Mouse (Mus musculus) liver (tissue): ENCODE results near the gene Dok5.

Source experiments
- DNase-seq: peaks from one replicate; pipeline ENCODE4 v3.0.0-alpha.2; 2020; ENCODE audit warnings: mixed read lengths

Gene Dok5

DNA sequence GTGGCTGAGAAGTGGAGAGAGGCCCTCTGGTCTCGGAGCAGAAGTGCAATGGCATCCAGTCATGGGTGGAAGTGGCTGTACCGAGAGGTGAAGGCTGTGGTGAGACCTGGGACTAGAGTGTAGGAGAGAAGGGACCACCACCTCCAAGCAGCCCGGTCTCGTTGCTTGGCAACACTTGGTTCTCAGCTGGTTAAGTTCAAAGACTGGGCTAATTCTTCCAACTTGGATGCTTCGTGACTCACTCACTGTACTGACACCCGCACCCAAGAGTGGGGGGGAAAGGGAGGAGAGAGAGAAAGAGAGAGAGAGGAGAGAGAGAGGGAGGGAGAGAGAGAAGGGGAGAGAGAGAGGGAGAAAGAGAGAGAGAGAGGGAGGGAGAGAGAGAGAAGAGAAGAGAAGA lies 133.2 kb downstream of the Dok5 start:
- no peak for DNase-seq

GRCm38 (mm10) chr2:170870566-170870965 lies 139.0 kb downstream of the Dok5 start:
- DNase-seq: no peak

- DNase-seq: no peak
These were observed 139.9 kb downstream of the Dok5 start for GRCm38 (mm10) chr2:170871469-170871868.

- DNase-seq: peak; percentile 68
These were observed 141.8 kb downstream of the Dok5 start for GRCm38 (mm10) chr2:170873382-170873781.

GRCm38 (mm10) chr2:170877515-170877914 lies 145.9 kb downstream of the Dok5 start:
- DNase-seq: peak; percentile 69

- no peak for DNase-seq
These were observed 146.3 kb downstream of the Dok5 start for GRCm38 (mm10) chr2:170877936-170878335.

- no peak for DNase-seq
These were observed 152.7 kb downstream of the Dok5 start for GRCm38 (mm10) chr2:170884209-170884801.

DNA sequence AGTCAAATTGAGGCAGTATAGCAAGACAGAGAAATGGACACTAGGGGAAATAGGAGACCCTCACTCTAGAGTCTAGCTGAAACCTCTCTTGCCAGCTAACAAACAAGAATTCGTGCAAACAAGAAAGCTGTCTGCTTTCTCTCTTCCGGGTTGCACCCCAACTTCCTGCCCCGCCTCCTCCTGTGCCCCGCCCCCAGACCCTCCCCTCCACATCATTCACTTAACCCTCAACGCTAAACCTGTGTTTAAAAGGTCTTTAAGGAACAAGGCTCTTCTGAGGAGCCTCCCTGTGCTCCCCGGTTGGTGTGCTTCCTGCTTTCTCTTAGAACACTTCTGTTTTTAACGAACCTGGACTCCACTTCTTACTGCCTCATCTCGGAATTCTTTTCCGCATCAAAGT lies 156.4 kb downstream of the Dok5 start:
- DNase-seq: no peak

GRCm38 (mm10) chr2:170895096-170895495 lies 163.5 kb downstream of the Dok5 start:
- DNase-seq: no peak

GRCm38 (mm10) chr2:170902204-170903028 lies 170.8 kb downstream of the Dok5 start:
- DNase-seq: no peak

DNA sequence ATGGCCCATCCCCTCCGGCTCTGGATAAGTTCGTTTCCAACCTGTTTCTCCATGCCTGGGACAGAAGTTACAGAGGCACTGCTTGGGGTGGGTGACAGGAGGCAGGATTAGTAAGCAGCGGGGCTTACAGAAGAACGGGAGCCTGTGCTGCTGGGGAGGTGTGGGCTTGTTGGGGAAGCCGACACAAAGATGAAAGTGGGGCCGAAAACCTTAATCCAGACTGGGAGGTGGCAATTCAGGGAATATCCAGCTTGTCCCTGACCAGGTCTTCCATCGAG lies 171.4 kb downstream of the Dok5 start:
- no peak for DNase-seq

DNA sequence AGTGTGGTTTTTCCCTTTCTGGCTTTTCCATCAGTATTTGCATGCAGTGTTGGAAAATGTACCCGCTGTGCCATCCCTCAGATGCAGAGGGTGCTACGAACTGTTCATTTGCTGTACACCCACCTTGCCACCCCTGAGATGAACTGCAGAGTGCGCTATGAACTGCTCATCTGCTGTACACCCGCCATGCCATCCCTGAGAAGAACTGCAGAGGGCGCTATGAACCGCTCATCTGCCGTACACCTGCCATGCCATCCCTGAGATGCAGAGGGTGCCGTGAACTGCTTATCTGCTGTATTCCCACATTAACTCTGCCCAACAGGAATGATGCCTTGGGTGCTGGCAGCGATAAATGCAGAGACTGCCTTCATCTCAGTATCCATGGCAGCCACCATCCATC lies 171.8 kb downstream of the Dok5 start:
- DNase-seq: no peak

DNA sequence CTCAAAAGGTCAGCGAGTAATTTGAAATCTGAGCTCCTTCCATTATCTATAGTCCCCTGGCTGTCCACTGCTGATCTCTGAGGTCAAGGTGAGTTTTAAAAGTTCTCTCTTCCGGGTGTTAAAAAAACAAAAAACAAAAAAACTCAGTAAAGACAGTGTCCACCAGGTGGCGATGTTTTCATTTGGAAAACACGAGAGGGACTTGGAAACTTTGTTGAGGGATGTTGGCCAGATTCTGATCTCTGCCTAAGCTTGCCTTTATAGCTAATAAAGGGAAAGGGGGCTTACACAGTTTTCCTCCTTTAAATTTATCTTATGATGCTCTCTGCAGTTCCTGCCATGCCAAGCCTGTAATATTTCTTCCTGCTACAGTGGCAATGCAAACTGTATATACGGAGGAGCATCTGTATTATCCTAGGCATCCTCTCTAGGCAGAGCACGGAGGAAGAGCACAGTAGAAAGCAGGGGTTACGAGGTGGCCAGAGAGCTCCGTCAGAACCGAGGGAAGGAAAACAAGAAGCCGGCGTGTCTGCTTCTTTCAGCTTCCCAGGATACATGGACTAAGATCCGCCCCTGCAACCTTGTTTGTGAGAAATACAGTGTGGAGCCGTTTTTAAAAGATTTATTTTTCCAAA lies 181.1 kb downstream of the Dok5 start:
- DNase-seq: peak; percentile 6

- no peak for DNase-seq
These were observed 182.3 kb downstream of the Dok5 start for GRCm38 (mm10) chr2:170913863-170914262.

DNA sequence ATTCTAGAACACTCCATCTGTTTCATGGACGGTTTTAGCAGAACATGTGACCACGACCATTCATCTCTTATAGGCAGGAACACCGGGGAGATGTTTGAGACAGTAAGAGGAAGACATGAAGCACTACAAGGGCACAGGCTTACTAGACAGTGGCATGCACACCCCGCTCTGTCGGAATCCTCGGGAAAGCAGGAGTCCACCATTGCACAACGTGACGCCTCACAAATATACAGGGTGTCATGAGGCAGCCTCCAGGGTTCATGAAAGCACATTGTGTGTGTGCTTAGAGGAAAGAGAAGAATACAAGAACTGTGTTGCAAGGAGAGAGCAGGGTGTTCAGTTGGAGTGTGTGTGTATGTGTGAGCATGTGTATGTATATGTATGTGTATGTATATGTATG lies 184.0 kb downstream of the Dok5 start:
- DNase-seq: no peak

DNA sequence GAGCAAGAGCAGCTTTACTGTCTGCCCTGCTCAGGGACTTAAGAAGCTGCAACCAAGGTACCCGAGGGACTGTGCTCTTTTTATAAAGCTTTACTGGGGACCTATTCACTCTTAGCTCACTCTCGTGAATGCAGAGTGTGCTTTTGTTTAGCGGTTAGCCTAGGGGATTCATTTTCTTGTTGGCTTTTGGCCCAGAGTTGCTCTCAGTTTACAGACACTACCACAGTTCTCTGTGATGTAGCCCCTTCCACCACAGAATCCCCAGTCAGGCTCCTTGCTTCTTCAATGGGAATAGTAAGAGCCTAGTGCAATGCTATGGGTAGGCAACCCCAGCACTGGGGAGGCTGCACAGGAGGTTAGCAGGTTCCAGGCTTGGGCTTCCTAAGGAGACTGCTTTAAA lies 190.7 kb downstream of the Dok5 start:
- no peak for DNase-seq

GRCm38 (mm10) chr2:170924131-170924530 lies 192.5 kb downstream of the Dok5 start:
- DNase-seq: no peak

GRCm38 (mm10) chr2:170926237-170926636 lies 194.6 kb downstream of the Dok5 start:
- no peak for DNase-seq
